Mouse (Mus musculus) lung, adult 18-20 months (tissue): Measurements from ENCODE around the gene Kif17.

ENCODE experiments used
- DNase-seq, 2 experiments: peaks; one replicate each; pipeline ENCODE4 v3.0.0; 2022; ENCODE audit warnings: mixed read lengths in 2 of 2

Kif17 gene

GRCm38 (mm10) chr4:138250088-138250960 is at the start of gene Kif17, which contains the start of gene Sh2d5:
Gene Kif17 (plus strand): TSS chr4:138250435.
Gene Sh2d5 (plus strand): TSS chr4:138250403.
- peak; percentile 75 to 79 for DNase-seq

- DNase-seq = no peak
Measured at GRCm38 (mm10) chr4:138200769-138201168, 49.5 kb upstream of the Kif17 start.

- no peak for DNase-seq
Measured at GRCm38 (mm10) chr4:138201696-138202095, 48.5 kb upstream of the Kif17 start.

- no peak for DNase-seq
Measured at GRCm38 (mm10) chr4:138210116-138210515, 40.1 kb upstream of the Kif17 start.

- DNase-seq = peak; percentile 27 to 63
Measured at GRCm38 (mm10) chr4:138213861-138214260, 36.4 kb upstream of the Kif17 start.

- peak; percentile 36 to 52 for DNase-seq
Measured at GRCm38 (mm10) chr4:138215671-138216199, 34.5 kb upstream of the Kif17 start.

- peak; percentile 72 to 75 for DNase-seq
Measured at GRCm38 (mm10) chr4:138216200-138216890, 33.9 kb upstream of the Kif17 start, which contains the start of gene Hp1bp3. Gene Hp1bp3 (plus strand): TSS chr4:138216296.

- peak; percentile 98 for DNase-seq
Measured at GRCm38 (mm10) chr4:138216891-138217392, 33.3 kb upstream of the Kif17 start.

- DNase-seq = peak in 1 of 2 experiments; percentile 20
Measured at GRCm38 (mm10) chr4:138217441-138217840, 32.8 kb upstream of the Kif17 start.

GRCm38 (mm10) chr4:138217951-138218685 is 32.1 kb upstream of the Kif17 start:
- no peak for DNase-seq

- DNase-seq = no peak
Measured at GRCm38 (mm10) chr4:138219331-138219730, 30.9 kb upstream of the Kif17 start.

- DNase-seq = no peak
Measured at GRCm38 (mm10) chr4:138220761-138221160, 29.5 kb upstream of the Kif17 start.

GRCm38 (mm10) chr4:138221406-138221805 is 28.8 kb upstream of the Kif17 start:
- no peak for DNase-seq

GRCm38 (mm10) chr4:138222396-138222795 is 27.8 kb upstream of the Kif17 start:
- DNase-seq = no peak

GRCm38 (mm10) chr4:138223623-138224022 is 26.6 kb upstream of the Kif17 start:
- no peak for DNase-seq

GRCm38 (mm10) chr4:138246756-138247665 is 3.2 kb upstream of the Kif17 start:
- DNase-seq = peak in 1 of 2 experiments; percentile 5

GRCm38 (mm10) chr4:138251819-138252218 is 1.6 kb downstream of the Kif17 start:
- no peak for DNase-seq

GRCm38 (mm10) chr4:138252231-138252630 is 2.0 kb downstream of the Kif17 start:
- DNase-seq = no peak

GRCm38 (mm10) chr4:138257116-138257687 is 7.0 kb downstream of the Kif17 start:
- no peak for DNase-seq

GRCm38 (mm10) chr4:138258663-138259062 is 8.4 kb downstream of the Kif17 start:
- DNase-seq = no peak

- no peak for DNase-seq
Measured at GRCm38 (mm10) chr4:138259482-138259881, 9.2 kb downstream of the Kif17 start.
